Mouse (Mus musculus): ENCODE results near the gene Arl1.
"Not testable (repeated sequence)": the region's sequence is repeated elsewhere in the genome, so short reads cannot be mapped to it uniquely, and the experiment has no call there.

Gene Arl1

GRCm38 (mm10) chr10:88730571-88731495, at the start of gene Arl1:
Gene Arl1 (plus strand): TSS chr10:88730858.
- DNase-seq (ENCODE audit: low spot score in 2 of 2) = peak; percentile 93

- DNase-seq (ENCODE audit: low spot score in 2 of 2) = no peak
Measured at GRCm38 (mm10) chr10:88682904-88683563, 47.6 kb upstream of the Arl1 start.

GRCm38 (mm10) chr10:88684925-88685324, 45.7 kb upstream of the Arl1 start, which contains the start of gene Spic:
Gene Spic (minus strand): TSS chr10:88685015.
- no peak for DNase-seq (ENCODE audit: low spot score in 2 of 2)

- no peak for DNase-seq (ENCODE audit: low spot score in 2 of 2)
Measured at GRCm38 (mm10) chr10:88700938-88701337, 29.7 kb upstream of the Arl1 start.

DNA sequence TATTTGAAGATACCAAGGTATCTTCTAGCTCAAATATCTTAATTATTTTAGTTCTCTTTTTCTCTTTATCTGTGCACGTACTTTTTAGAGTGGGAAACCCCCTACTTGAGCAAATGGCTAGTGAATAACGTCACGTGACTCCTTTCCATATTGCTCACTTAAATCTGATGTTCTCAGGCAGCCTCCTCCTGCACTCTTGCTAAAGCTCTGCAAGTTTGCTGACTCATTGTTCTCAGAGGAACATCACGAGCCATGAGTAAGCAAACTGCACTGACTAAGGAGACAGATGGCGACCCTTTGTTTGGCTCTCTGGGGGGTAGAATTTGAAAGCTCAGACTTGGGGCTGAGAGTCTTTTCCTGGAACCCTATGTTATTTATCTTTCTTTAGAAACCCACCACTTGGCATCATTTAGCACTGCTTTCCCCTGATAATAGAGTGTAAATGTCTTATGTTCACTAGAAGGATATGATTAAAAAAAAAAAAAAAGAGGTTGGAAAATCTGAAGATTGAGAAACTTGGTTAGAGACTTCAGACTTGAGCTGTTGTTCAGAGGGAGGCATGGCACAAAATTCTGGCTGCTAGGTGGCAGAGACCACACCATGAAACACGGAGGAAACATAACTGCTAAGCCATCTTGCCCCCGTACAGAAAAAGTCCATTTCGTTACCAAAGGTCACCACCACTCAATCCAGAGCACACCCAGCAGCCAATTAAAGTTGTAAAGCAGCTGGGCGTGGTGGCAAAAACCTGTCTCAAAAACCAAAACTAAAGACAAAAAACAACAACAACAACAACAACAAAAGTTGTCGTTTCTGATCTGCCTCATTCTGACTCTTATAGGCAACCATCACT, 21.8 kb upstream of the Arl1 start:
- DNase-seq (ENCODE audit: low spot score in 2 of 2) = peak; percentile 65 to 67

GRCm38 (mm10) chr10:88712359-88712758, 18.3 kb upstream of the Arl1 start:
- no peak for DNase-seq (ENCODE audit: low spot score in 2 of 2)

- DNase-seq (ENCODE audit: low spot score in 2 of 2) = no peak
Measured at GRCm38 (mm10) chr10:88714744-88715143, 15.9 kb upstream of the Arl1 start.

GRCm38 (mm10) chr10:88715621-88716020, 15.0 kb upstream of the Arl1 start:
- no peak for DNase-seq (ENCODE audit: low spot score in 2 of 2)

DNA sequence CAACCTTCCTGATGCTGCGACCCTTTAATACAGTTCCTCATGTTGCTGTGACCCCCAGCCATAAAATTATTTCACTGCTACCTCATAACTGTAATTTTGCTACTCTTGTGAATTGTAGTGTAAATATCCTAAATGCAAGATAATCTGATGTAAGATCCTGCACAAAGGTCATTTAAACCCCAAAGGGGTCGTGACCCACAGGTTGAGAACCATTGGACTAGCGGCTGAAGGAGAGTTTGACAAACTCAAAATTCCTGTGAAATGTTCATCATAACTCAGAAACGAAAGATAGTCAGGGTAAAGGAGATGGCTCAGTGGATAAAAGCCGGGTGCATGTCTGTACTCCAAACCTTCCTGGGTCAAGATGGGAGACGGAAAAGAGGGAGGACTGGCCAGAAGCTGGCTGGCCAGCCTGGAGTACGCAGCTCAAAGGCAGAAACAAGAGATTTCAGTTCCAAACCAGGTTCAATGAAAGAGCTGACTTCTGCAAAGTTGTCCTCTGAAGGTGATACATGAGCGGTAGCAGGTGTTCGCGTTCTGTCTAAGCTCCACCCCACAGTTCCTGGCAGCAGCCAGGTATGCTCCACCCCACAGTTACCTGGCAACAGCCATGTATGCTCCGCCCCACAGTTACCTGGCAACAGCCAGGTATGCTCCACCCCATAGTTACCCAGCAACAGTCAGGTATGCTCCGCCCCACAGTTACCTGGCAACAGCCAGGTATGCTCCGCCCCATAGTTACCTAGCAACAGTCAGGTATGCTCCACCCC, 13.5 kb upstream of the Arl1 start:
- DNase-seq (ENCODE audit: low spot score in 2 of 2) = no peak

GRCm38 (mm10) chr10:88717756-88718025, 13.0 kb upstream of the Arl1 start:
- DNase-seq (ENCODE audit: low spot score in 2 of 2) = no peak

DNA sequence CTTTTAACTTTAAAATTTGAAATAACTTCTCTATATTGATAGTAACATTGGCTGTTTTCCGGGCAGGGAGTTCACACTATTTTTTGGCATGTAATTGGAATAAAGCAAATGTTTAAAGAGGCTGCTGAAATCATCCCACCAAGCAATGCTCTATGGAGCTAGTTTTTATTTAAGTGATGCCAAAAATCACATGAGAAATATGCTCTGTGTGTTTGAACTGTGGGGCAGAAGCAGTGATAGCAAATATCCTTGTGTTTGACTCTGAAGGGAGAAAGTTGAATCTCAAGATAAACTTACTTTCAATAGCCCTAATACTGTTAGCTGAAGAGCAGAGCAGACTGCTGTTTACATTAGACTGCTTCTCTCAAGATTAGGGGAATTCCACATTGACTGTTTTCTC, 11.0 kb upstream of the Arl1 start:
- DNase-seq (ENCODE audit: low spot score in 2 of 2) = no peak

GRCm38 (mm10) chr10:88725343-88725742, 5.3 kb upstream of the Arl1 start:
- peak in 1 of 2 experiments; percentile 23 for DNase-seq (ENCODE audit: low spot score in 2 of 2)

DNA sequence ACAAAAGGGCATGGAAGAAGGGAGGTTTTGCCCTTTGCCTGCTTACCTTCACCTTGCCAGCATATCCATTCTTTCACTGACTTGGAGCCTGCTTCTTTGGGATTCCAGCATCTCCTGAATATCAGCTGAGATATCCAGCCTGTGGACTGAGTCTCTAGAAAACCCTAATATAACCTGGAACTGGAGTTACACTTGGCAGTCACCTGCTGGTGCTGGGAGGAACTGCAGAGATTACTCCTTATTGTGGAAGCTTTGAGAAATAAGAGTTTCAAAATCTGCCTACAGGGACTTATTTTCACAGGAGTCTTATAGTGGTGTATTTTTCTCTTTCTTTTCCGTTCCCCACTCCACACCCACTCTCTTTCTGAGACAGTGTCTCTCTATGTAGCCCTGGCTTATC, 3.5 kb upstream of the Arl1 start:
- peak; percentile 32 to 78 for DNase-seq (ENCODE audit: low spot score in 2 of 2)

GRCm38 (mm10) chr10:88728166-88728565, 2.5 kb upstream of the Arl1 start:
- no peak for DNase-seq (ENCODE audit: low spot score in 2 of 2)

- DNase-seq (ENCODE audit: low spot score in 2 of 2) = peak; percentile 17 to 30
Measured at GRCm38 (mm10) chr10:88731496-88732308, 1.0 kb downstream of the Arl1 start.

- no peak for DNase-seq (ENCODE audit: low spot score in 2 of 2)
Measured at GRCm38 (mm10) chr10:88732309-88732622, 1.6 kb downstream of the Arl1 start.

DNA sequence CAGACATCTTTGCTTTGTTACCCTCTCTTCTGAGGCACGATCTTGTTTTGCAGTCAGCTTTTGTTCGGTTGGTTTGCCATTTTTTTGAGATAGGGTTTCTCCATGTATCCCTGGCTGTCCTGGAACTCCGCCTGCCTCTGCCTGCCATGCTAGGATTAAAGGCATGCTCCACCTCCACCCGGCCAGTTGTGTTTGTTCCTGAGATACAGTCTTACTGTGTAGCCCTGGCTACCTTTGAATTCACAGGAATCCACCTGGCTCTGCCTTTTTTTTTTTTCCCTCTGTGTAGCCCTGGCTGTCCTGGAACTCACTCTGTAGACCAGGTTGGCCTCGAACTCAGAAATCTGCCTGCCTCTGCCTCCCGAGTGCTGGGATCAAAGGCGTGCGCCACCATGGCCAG, 8.4 kb downstream of the Arl1 start:
- not testable (repeated sequence) for DNase-seq (ENCODE audit: low spot score in 2 of 2)

DNA sequence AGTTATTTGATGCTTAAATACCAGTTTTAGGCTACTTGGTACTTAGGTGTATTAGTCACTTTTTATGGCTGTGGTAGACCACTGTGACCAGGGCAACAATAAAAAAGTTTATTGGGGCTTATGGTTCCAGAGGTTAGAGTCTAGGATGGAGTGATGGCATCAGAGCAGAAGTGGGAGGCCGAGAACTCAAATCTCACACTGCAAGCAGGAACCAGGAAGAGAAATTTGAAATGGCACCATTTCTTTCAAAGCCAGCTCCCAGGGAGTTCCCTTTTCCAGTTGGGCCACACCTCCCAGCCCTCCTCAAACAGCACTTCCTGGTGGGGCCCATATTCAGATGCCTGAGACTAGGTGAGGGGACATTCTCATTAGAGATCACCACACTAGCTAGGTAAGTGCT, 9.2 kb downstream of the Arl1 start:
- DNase-seq (ENCODE audit: low spot score in 2 of 2) = no peak

DNA sequence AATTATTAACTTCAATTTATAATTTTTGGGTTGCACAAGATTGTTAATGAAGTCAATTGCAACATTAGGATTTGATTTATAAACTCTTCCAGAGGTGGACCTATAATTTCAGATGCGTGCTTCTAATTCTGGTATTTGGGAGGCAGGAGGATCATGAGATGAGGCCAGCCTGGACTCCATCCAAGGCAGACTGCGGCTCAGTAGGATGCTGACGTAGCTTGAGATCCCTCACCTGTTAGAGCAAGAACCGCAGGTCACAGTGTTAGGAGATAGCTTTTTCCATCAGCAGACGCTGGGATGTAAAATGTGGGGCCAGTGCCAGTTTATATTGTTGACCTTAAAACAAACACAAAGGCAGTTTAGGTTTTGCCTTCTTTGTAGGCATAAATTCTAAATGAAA, 10.1 kb downstream of the Arl1 start:
- DNase-seq (ENCODE audit: low spot score in 2 of 2) = no peak

GRCm38 (mm10) chr10:88741426-88741825, 10.8 kb downstream of the Arl1 start:
- no peak for DNase-seq (ENCODE audit: low spot score in 2 of 2)
